30 mouse cellular contexts compared by ENCODE assay signal in the genomic region with DNA sequence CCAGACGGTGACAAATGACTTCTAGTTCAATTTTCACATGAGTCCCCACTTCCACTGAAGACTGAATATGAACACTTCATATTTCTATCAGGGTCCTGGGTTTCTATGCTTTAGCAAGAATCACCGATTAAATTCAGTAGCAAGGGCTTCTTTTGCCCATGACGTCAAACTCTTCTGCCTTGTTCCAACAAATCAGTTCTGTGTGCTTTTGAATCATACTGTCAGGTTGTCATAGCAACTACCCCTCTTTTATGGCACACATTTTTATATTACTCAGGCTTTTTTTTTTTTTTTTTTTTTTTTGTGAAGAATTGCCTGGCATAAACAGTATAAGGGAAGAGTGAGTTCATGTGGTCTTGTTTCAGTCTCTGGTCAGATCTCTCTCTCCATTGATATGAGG.
DNase-seq lines count a peak whose midpoint lies in the region; ATAC-seq and TF ChIP-seq lines count a peak whose summit lies in the region.
"Had no signal": no experiment of that assay in that cellular context is flagged by ENCODE, and none has a peak within 500 bp of the region (broad histone marks: within the 10 kb centered on the region; RNA-seq: fewer than 3 reads in every experiment).

No protein-coding gene starts in this region.

- H3K9ac ChIP-seq in forebrain, postnatal 0 days, result no peak overlapping the region
- H3K9ac ChIP-seq in midbrain, embryonic 14.5 days (replicated peaks; ENCODE audit: low read length), result no peak overlapping the region
- H3K9ac ChIP-seq in midbrain, embryonic 11.5 days (ENCODE audit: low read length), result no peak overlapping the region
- H3K9ac ChIP-seq: embryonic facial prominence, embryonic 13.5 days; forebrain, embryonic 15.5 days; heart, embryonic 12.5 days; heart, embryonic 15.5 days; hindbrain, embryonic 14.5 days had no signal

- peak; percentile 35 for DNase-seq in forebrain, postnatal 0 days
- DNase-seq in forebrain, embryonic 10.5 days (ENCODE audit: extremely low spot score, low spot score), result no peak
- peak; percentile 20 for DNase-seq in midbrain, embryonic 14.5 days
- DNase-seq in midbrain, embryonic 11.5 days (ENCODE audit: low spot score, missing footprints), result no peak
- peak; percentile 52 for DNase-seq in brain, embryonic 14.5 days (ENCODE audit: low read depth)
- DNase-seq in thymus, adult 18-20 months, result no peak
- DNase-seq: adrenal gland, postnatal 10 days; adrenal gland, postnatal 36 days; B cell, adult 2 months; cerebellum, adult 11-12 months; cerebellum, adult 8-10 months; cerebellum, postnatal 10 days; cerebellum, postnatal 36 days; embryo, embryonic 11 days; gastrocnemius, postnatal 25 days; heart, adult 18-20 months; heart, postnatal 10 days; heart, postnatal 36 days had no signal

- H3K4me1 ChIP-seq in forebrain, postnatal 0 days (ENCODE audit: insufficient read depth), result no peaks in the 10 kb centered on the region
- H3K4me1 ChIP-seq in forebrain, embryonic 10.5 days, result no peaks in the 10 kb centered on the region
- H3K4me1 ChIP-seq in midbrain, embryonic 14.5 days (ENCODE audit: control insufficient read depth, insufficient read depth, low read length), result no peaks in the 10 kb centered on the region
- no peaks in the 10 kb centered on the region for H3K4me1 ChIP-seq in midbrain, embryonic 11.5 days (ENCODE audit: control insufficient read depth, insufficient read depth, low read length)
- H3K4me1 ChIP-seq: embryonic facial prominence, embryonic 10.5 days; embryonic facial prominence, embryonic 13.5 days; forebrain, embryonic 15.5 days; heart, embryonic 12.5 days; heart, embryonic 15.5 days; hindbrain, embryonic 10.5 days had no signal

- H3K4me2 ChIP-seq in forebrain, postnatal 0 days (ENCODE audit: low read depth), result no peak overlapping the region
- H3K4me2 ChIP-seq in midbrain, embryonic 14.5 days (ENCODE audit: low read length), result no peak overlapping the region
- no peak overlapping the region for H3K4me2 ChIP-seq in midbrain, embryonic 11.5 days
- H3K4me2 ChIP-seq: embryonic facial prominence, embryonic 13.5 days; forebrain, embryonic 15.5 days; heart, embryonic 12.5 days; heart, embryonic 15.5 days; hindbrain, embryonic 14.5 days had no signal

- H3K27ac ChIP-seq in forebrain, postnatal 0 days (ENCODE audit: low read depth, low read length), result no peak overlapping the region
- no peak overlapping the region for H3K27ac ChIP-seq in forebrain, embryonic 10.5 days
- no peak overlapping the region for H3K27ac ChIP-seq in midbrain, embryonic 14.5 days (replicated peaks; ENCODE audit: low read depth, low read length)
- no peak overlapping the region for H3K27ac ChIP-seq in midbrain, embryonic 11.5 days (ENCODE audit: low read depth, low read length)
- H3K27ac ChIP-seq: embryonic facial prominence, embryonic 10.5 days; embryonic facial prominence, embryonic 13.5 days; forebrain, embryonic 15.5 days; heart, embryonic 15.5 days; hindbrain, embryonic 10.5 days; hindbrain, embryonic 14.5 days had no signal

- H3K27me3 ChIP-seq in forebrain, postnatal 0 days (ENCODE audit: insufficient read depth, low read length), result no peaks in the 10 kb centered on the region
- H3K27me3 ChIP-seq in forebrain, embryonic 10.5 days (ENCODE audit: poor library complexity, severe bottlenecking), result no peaks in the 10 kb centered on the region
- no peaks in the 10 kb centered on the region for H3K27me3 ChIP-seq in midbrain, embryonic 14.5 days (ENCODE audit: control insufficient read depth, insufficient read depth, low read length)
- H3K27me3 ChIP-seq in midbrain, embryonic 11.5 days (ENCODE audit: control insufficient read depth, insufficient read depth, low read length), result no peaks in the 10 kb centered on the region
- H3K27me3 ChIP-seq: CH12.LX; embryonic facial prominence, embryonic 13.5 days; forebrain, embryonic 15.5 days; heart, embryonic 12.5 days; heart, embryonic 15.5 days; Patski had no signal

- WGBS in forebrain, postnatal 0 days, result 67% methylated on average over 3 of the region's 3 CpGs
- 89% methylated on average over 3 of the region's 3 CpGs for WGBS in forebrain, embryonic 10.5 days
- 76% methylated on average over 3 of the region's 3 CpGs for WGBS in midbrain, embryonic 14.5 days
- 87% methylated on average over 3 of the region's 3 CpGs for WGBS in midbrain, embryonic 11.5 days

- no peak for TF ChIP-seq CTCF in forebrain, postnatal 0 days (IDR thresholded peaks at IDR 0.05; ENCODE audit: low read depth)
- TF ChIP-seq CTCF in brain, embryonic 14.5 days (IDR thresholded peaks at IDR 0.05; ENCODE audit: borderline replicate concordance, extremely low read depth, insufficient read depth, insufficient read length), result no peak

- no peaks in the 10 kb centered on the region for H3K36me3 ChIP-seq in forebrain, postnatal 0 days (ENCODE audit: insufficient read depth)
- H3K36me3 ChIP-seq in forebrain, embryonic 10.5 days (replicated peaks), result no peaks in the 10 kb centered on the region
- H3K36me3 ChIP-seq in midbrain, embryonic 14.5 days (ENCODE audit: control insufficient read depth, insufficient read depth, low read length), result no peaks in the 10 kb centered on the region
- H3K36me3 ChIP-seq in midbrain, embryonic 11.5 days (ENCODE audit: control insufficient read depth, insufficient read depth, low read length), result no peaks in the 10 kb centered on the region
- H3K36me3 ChIP-seq: embryonic facial prominence, embryonic 10.5 days; embryonic facial prominence, embryonic 13.5 days; forebrain, embryonic 15.5 days; G1E; heart, embryonic 12.5 days; heart, embryonic 15.5 days; hindbrain, embryonic 10.5 days had no signal

- H3K9me3 ChIP-seq in forebrain, postnatal 0 days (ENCODE audit: low read length), result no peaks in the 10 kb centered on the region
- H3K9me3 ChIP-seq in forebrain, embryonic 10.5 days, result no peaks in the 10 kb centered on the region
- no peaks in the 10 kb centered on the region for H3K9me3 ChIP-seq in midbrain, embryonic 14.5 days (ENCODE audit: control insufficient read depth, low read length)
- no peaks in the 10 kb centered on the region for H3K9me3 ChIP-seq in midbrain, embryonic 11.5 days (ENCODE audit: control insufficient read depth, low read length)
- H3K9me3 ChIP-seq: embryonic facial prominence, embryonic 10.5 days; embryonic facial prominence, embryonic 13.5 days; forebrain, embryonic 15.5 days; G1E; heart, embryonic 12.5 days; heart, embryonic 15.5 days; hindbrain, embryonic 10.5 days had no signal

- peak; percentile 65 for ATAC-seq in forebrain, postnatal 0 days
- no peak for ATAC-seq in midbrain, embryonic 14.5 days (ENCODE audit: low FRiP score, low TSS enrichment)
- ATAC-seq in midbrain, embryonic 11.5 days (ENCODE audit: low FRiP score), result no peak
- ATAC-seq: forebrain, embryonic 15.5 days; intestine, postnatal 0 days; Patski had no signal

- no peak for TF ChIP-seq POLR2A in brain, embryonic 14.5 days (IDR thresholded peaks at IDR 0.05; ENCODE audit: borderline replicate concordance, extremely low read depth, insufficient read depth, insufficient read length, poor library complexity, severe bottlenecking)

- H3K4me3 ChIP-seq in forebrain, postnatal 0 days (ENCODE audit: low read depth, low read length), result no peak overlapping the region
- H3K4me3 ChIP-seq in forebrain, embryonic 10.5 days, result no peak overlapping the region
- H3K4me3 ChIP-seq in midbrain, embryonic 14.5 days (replicated peaks; ENCODE audit: low read depth, low read length), result no peak overlapping the region
- no peak overlapping the region for H3K4me3 ChIP-seq in midbrain, embryonic 11.5 days (ENCODE audit: low read depth, low read length)
- H3K4me3 ChIP-seq: embryonic facial prominence, embryonic 10.5 days; embryonic facial prominence, embryonic 13.5 days; erythroblast, embryonic 14.5 days; forebrain, embryonic 15.5 days; heart, embryonic 12.5 days; heart, embryonic 15.5 days; hindbrain, embryonic 10.5 days had no signal

Comparison
In these comparisons a context has a peak if more than half of its experiments do, and no peak if none do; other contexts are left out.
1. DNase-seq: peak in forebrain, postnatal 0 days (single experiment), midbrain, embryonic 14.5 days (single experiment) and brain, embryonic 14.5 days (single experiment); none in forebrain, embryonic 10.5 days (single experiment), midbrain, embryonic 11.5 days (single experiment) and thymus, adult 18-20 months (0 of 2).